Mouse (Mus musculus) stomach, embryonic 14.5 days (tissue): ENCODE measurements around the gene Plch2. TPM values are rescaled to one million over a fixed set of nuclear protein-coding genes. Genes with fewer than 3 reads are reported as not detected.
A peak's percentile ranks its signal among the peaks of the same experiment; 100 is the strongest.

Experiments used
- ATAC-seq: fragments of 200-750 bp; cut with Nextera tagmentation; 2 replicates; pipeline ENCODE4 v1.8.0; 2017; ENCODE audit warnings: low read depth, moderate TSS enrichment; ENCODE audit not compliant: insufficient number of reproducible peaks, insufficient read depth, low FRiP score
- H3K27ac ChIP-seq: fragments of 300-500 bp; sonication (generic); 2 replicates; pipeline ENCODE4 v1.5.1; 2014; ENCODE audit warnings: mild to moderate bottlenecking, low read length, moderate library complexity, mixed read lengths
- H3K27me3 ChIP-seq: fragments of 300-500 bp; sonication (generic); 2 replicates; pipeline ENCODE4 v1.6.1; 2014; ENCODE audit warnings: low read length, control low read depth, mixed read lengths; ENCODE audit not compliant: control insufficient read depth, insufficient read depth
- H3K36me3 ChIP-seq: fragments of 300-500 bp; sonication (generic); 2 replicates; pipeline ENCODE4 v1.6.1; 2014; ENCODE audit warnings: mild to moderate bottlenecking, control low read depth, low read length, moderate library complexity, mixed read lengths; ENCODE audit not compliant: control insufficient read depth, insufficient read depth
- H3K4me1 ChIP-seq: fragments of 300-500 bp; sonication (generic); 2 replicates; pipeline ENCODE4 v1.6.1; 2014; ENCODE audit warnings: low read length, control low read depth, mixed read lengths; ENCODE audit not compliant: control insufficient read depth, insufficient read depth
- H3K4me2 ChIP-seq: fragments of 300-500 bp; sonication (generic); replicated peaks from 2 replicates; pipeline ENCODE4 v1.6.1; 2014; ENCODE audit warnings: low read depth, low read length, control low read depth
- H3K4me3 ChIP-seq: fragments of 300-500 bp; sonication (generic); 2 replicates; pipeline ENCODE4 v1.5.1; 2014; ENCODE audit warnings: low read depth, low read length, control low read depth
- H3K9ac ChIP-seq: fragments of 300-500 bp; sonication (generic); replicated peaks from 2 replicates; pipeline ENCODE4 v1.6.1; 2014; ENCODE audit warnings: low read depth, mild to moderate bottlenecking, control low read depth, low read length, moderate library complexity, mixed read lengths
- H3K9me3 ChIP-seq: fragments of 300-500 bp; sonication (generic); 2 replicates; pipeline ENCODE4 v1.6.1; 2016; ENCODE audit warnings: low read depth, low read length, control low read depth; ENCODE audit not compliant: control insufficient read depth
- WGBS: fragments of 180-500 bp; shearing (Covaris S2); extraction: QIAGEN DNeasy Blood & Tissue Kit; methylation state at CpG from one replicate; pipeline ENCODE4 v1.1.7; 2014; 5-methylcytosine and 5-hydroxymethylcytosine counted together
- polyA plus RNA-seq: library from polyadenylated mRNA; unstranded; fragments of >200 nt; fragmentation: Nextera tagmentation; extraction: Ambion mirVana; gene quantifications from 2 replicates; pipeline ENCODE4 v1.2.1, GENCODE M21; 2014

Plch2 gene
- 25.1 and 25.9 TPM in 2 replicates for polyA plus RNA-seq

- Histone ChIP-seq H3K4me3 (no peak within 1 kb of the TSS), H3K36me3 (no peaks in the 10 kb centered on the region), H3K4me2 (0 out of 2 replicates have a peak within 1 kb of the TSS, but pooled peaks have one; percentile 12), H3K9ac (no peak within 1 kb of the TSS), H3K27me3 (no peaks in the 10 kb centered on the region), H3K9me3 (no peaks in the 10 kb centered on the region), H3K27ac (peak within 1 kb of the TSS; percentile 58; the same call in 1 of the 2 replicates), H3K4me1 (no peaks in the 10 kb centered on the region)
- 63% methylated on average over 10 of the region's 10 CpGs for WGBS
- ATAC-seq, result no peak
Observed at GRCm38 (mm10) chr4:155056724-155057123, at the start of gene Plch2. Plch2 (minus strand) TSS chr4:155056784.

- 86% methylated on average over 4 of the region's 4 CpGs for WGBS
- H3K4me1 ChIP-seq, result no peaks in the 10 kb centered on the region
- H3K27ac ChIP-seq, result no peak overlapping the region
- H3K4me2 ChIP-seq, result no peak overlapping the region
- ATAC-seq, result no peak
- H3K27me3 ChIP-seq, result no peaks in the 10 kb centered on the region
- H3K9ac ChIP-seq, result no peak overlapping the region
- no peak overlapping the region for H3K4me3 ChIP-seq
- H3K36me3 ChIP-seq, result no peaks in the 10 kb centered on the region
- no peaks in the 10 kb centered on the region for H3K9me3 ChIP-seq
Observed at GRCm38 (mm10) chr4:155098572-155098971, 42.0 kb upstream of the Plch2 start.

- no peak overlapping the region for H3K9ac ChIP-seq
Observed at GRCm38 (mm10) chr4:155097452-155097851, 40.9 kb upstream of the Plch2 start.

GRCm38 (mm10) chr4:155095967-155096366, 39.4 kb upstream of the Plch2 start:
- WGBS, result 82% methylated on average over 8 of the region's 8 CpGs

More at GRCm38 (mm10) chr4:155097452-155097851, 40.9 kb upstream of the Plch2 start:
- Histone ChIP-seq H3K4me2 (no peak overlapping the region), H3K9me3 (no peaks in the 10 kb centered on the region), H3K27me3 (no peaks in the 10 kb centered on the region), H3K4me3 (no peak overlapping the region), H3K27ac (no peak overlapping the region), H3K4me1 (no peaks in the 10 kb centered on the region), H3K36me3 (no peaks in the 10 kb centered on the region)
- WGBS, result 79% methylated on average over 6 of the region's 6 CpGs
- ATAC-seq, result no peak

GRCm38 (mm10) chr4:155095238-155095900, 38.8 kb upstream of the Plch2 start:
- no peaks in the 10 kb centered on the region for H3K27me3 ChIP-seq
- H3K36me3 ChIP-seq, result no peaks in the 10 kb centered on the region
- H3K4me3 ChIP-seq, result no peak overlapping the region
- WGBS, result 48% methylated on average over 8 of the region's 8 CpGs
- no peak overlapping the region for H3K4me2 ChIP-seq
- no peaks in the 10 kb centered on the region for H3K9me3 ChIP-seq
- peak; percentile 81; the same call in 1 of the 2 replicates for ATAC-seq
- H3K4me1 ChIP-seq, result no peaks in the 10 kb centered on the region
- H3K9ac ChIP-seq, result no peak overlapping the region
- H3K27ac ChIP-seq, result no peak overlapping the region; the same call in 1 of the 2 replicates

More at GRCm38 (mm10) chr4:155095967-155096366, 39.4 kb upstream of the Plch2 start:
- Histone ChIP-seq H3K9ac (no peak overlapping the region), H3K4me3 (no peak overlapping the region), H3K9me3 (no peaks in the 10 kb centered on the region), H3K4me1 (no peaks in the 10 kb centered on the region), H3K27me3 (no peaks in the 10 kb centered on the region), H3K36me3 (no peaks in the 10 kb centered on the region), H3K4me2 (no peak overlapping the region), H3K27ac (no peak overlapping the region)
- ATAC-seq, result no peak

- peak; percentile 51; the same call in 1 of the 2 replicates for ATAC-seq
- H3K27me3 ChIP-seq, result no peaks in the 10 kb centered on the region
- WGBS, result 64% methylated on average over 3 of the region's 3 CpGs
- H3K4me1 ChIP-seq, result no peaks in the 10 kb centered on the region
- H3K4me3 ChIP-seq, result no peak overlapping the region
- no peak overlapping the region for H3K27ac ChIP-seq
- H3K36me3 ChIP-seq, result no peaks in the 10 kb centered on the region
- no peaks in the 10 kb centered on the region for H3K9me3 ChIP-seq
- no peak overlapping the region for H3K9ac ChIP-seq
- H3K4me2 ChIP-seq, result no peak overlapping the region
Observed at GRCm38 (mm10) chr4:155094565-155094964, 38.0 kb upstream of the Plch2 start.

- no peak for ATAC-seq
- Histone ChIP-seq H3K4me1 (no peaks in the 10 kb centered on the region), H3K27me3 (no peaks in the 10 kb centered on the region), H3K9me3 (no peaks in the 10 kb centered on the region), H3K4me3 (no peak overlapping the region), H3K36me3 (no peaks in the 10 kb centered on the region; the same call in 1 of the 2 replicates), H3K4me2 (no peak overlapping the region), H3K27ac (no peak overlapping the region), H3K9ac (no peak overlapping the region)
- 80% methylated on average over 7 of the region's 7 CpGs for WGBS
Observed at GRCm38 (mm10) chr4:155093431-155094149, 37.0 kb upstream of the Plch2 start.

GRCm38 (mm10) chr4:155092718-155093430, 36.3 kb upstream of the Plch2 start:
- Histone ChIP-seq H3K36me3 (no peaks in the 10 kb centered on the region; the same call in 1 of the 2 replicates), H3K4me1 (no peaks in the 10 kb centered on the region), H3K4me2 (no peak overlapping the region), H3K4me3 (no peak overlapping the region), H3K27me3 (no peaks in the 10 kb centered on the region), H3K27ac (no peak overlapping the region), H3K9me3 (no peaks in the 10 kb centered on the region), H3K9ac (no peak overlapping the region)
- no peak for ATAC-seq
- WGBS, result 91% methylated on average over 19 of the region's 19 CpGs
